Mouse (Mus musculus) lung, adult 2 months (tissue): ENCODE data around the gene Nme3. TPM values are rescaled to one million over a fixed set of nuclear protein-coding genes. Genes with fewer than 3 reads are reported as not detected.
A peak's percentile ranks its signal among the peaks of the same experiment; 100 is the strongest.

Experiments
- DNase-seq: peaks from one replicate; pipeline ENCODE4 v3.0.0; 2022
- H3K4me1 ChIP-seq: fragments of 200-500 bp; 2 replicates; pipeline ENCODE4 v1.6.1; 2011; ENCODE audit warnings: low read length; ENCODE audit not compliant: control insufficient read depth, insufficient read depth
- H3K4me3 ChIP-seq: fragments of 200-500 bp; replicated peaks from 2 replicates; pipeline ENCODE3; 2011; ENCODE audit warnings: low read depth, mild to moderate bottlenecking, control low read depth, low read length; ENCODE audit errors: extremely low read depth
- CTCF ChIP-seq: fragments of 200-500 bp; IDR thresholded peaks from 2 replicates; pipeline ENCODE4 v1.5.1; 2011; ENCODE audit warnings: mild to moderate bottlenecking, low read length, control low read depth; ENCODE audit not compliant: insufficient read depth
- POLR2A ChIP-seq: fragments of 200-500 bp; IDR thresholded peaks from 2 replicates; pipeline ENCODE4 v1.6.1; 2011; ENCODE audit warnings: low read depth, mild to moderate bottlenecking, control low read depth, low read length, borderline replicate concordance; ENCODE audit errors: extremely low read depth
- WGBS: fragments of 180-500 bp; shearing (Covaris S2); methylation state at CpG from one replicate; pipeline ENCODE4 v1.1.7; 2018; 5-methylcytosine and 5-hydroxymethylcytosine counted together
- polyA plus RNA-seq: library from polyadenylated mRNA; depleted of rRNA; stranded (reverse); fragments of >200 nt; gene quantifications from 2 replicates; pipeline ENCODE4 v1.2.3, GENCODE M21; 2012

Gene Nme3
- polyA plus RNA-seq, 1 experiment, result 55.8 TPM

- Histone ChIP-seq H3K4me1 (0 out of 2 replicates have a peak, but pooled peaks cover 2% of the 10 kb centered on the region), H3K4me3 (no peak overlapping the region)
- 32% methylated on average over 5 of the region's 5 CpGs for WGBS
- DNase-seq, result peak; percentile 42
- no peak for TF ChIP-seq CTCF
Measured at GRCm38 (mm10) chr17:24878117-24878397, 18.2 kb upstream of the Nme3 start.

- TF ChIP-seq POLR2A (no peak), CTCF (no peak)
- no peak for DNase-seq
Measured at GRCm38 (mm10) chr17:24878531-24878930, 17.8 kb upstream of the Nme3 start.

GRCm38 (mm10) chr17:24881738-24882440 is 14.4 kb upstream of the Nme3 start:
- Histone ChIP-seq H3K4me3 (no peak overlapping the region), H3K4me1 (peaks cover 6% of the 10 kb centered on the region; the same call in 1 of the 2 replicates)
- DNase-seq, result no peak
- peak; percentile 61 for TF ChIP-seq CTCF
- TF ChIP-seq POLR2A, result no peak
- WGBS, result 45% methylated on average over 7 of the region's 7 CpGs

More at GRCm38 (mm10) chr17:24878531-24878930, 17.8 kb upstream of the Nme3 start:
- WGBS, result 69% methylated on average over 8 of the region's 8 CpGs
- no peak overlapping the region for H3K4me3 ChIP-seq
- H3K4me1 ChIP-seq, result 0 out of 2 replicates have a peak, but pooled peaks cover 2% of the 10 kb centered on the region

- Histone ChIP-seq H3K4me1 (peaks cover 9% of the 10 kb centered on the region; the same call in 1 of the 2 replicates), H3K4me3 (no peak overlapping the region)
- WGBS, result 80% methylated on average over 6 of the region's 6 CpGs
- TF ChIP-seq POLR2A (no peak), CTCF (no peak)
- DNase-seq, result no peak
Measured at GRCm38 (mm10) chr17:24884391-24884790, 11.9 kb upstream of the Nme3 start.

DNA sequence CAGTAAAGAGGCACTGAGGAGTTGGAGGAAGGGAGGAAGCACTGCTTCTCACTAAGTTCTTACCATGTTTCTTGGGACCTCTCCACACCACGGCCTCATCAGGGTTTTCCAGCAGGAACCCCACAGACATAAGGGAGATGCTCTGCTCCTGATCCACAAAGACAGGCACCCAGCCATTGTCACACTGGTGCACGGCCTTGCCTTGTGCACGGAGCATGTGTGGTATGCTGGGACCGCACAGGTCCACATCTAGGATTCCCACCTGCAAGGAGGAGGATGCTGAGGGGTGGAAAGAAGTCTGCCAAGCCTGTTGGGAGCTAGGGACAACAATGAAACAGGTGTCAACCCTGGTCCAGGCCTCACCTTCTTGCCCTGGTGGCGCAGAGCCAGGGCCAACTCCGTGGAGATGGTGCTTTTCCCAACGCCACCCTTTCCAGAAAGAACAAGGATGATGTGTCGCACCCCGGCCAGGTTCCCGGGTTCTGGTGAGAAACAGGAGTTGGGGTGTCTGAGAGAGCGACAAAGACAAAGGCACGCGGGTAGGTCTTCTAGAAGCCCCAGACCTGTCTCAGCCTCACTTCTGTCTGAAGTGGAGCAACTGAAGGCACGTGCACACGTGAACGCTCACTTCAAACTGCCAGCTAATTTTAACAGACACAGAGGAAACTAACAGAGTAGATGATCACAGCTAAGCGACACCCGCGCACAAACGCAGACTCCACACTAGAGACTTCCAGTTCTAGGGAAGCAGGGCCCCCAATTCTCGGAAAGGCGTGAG is 10.8 kb upstream of the Nme3 start:
- Histone ChIP-seq H3K4me1 (peaks cover 9% of the 10 kb centered on the region; the same call in 1 of the 2 replicates), H3K4me3 (peak overlapping the region; percentile 99)
- DNase-seq, result no peak
- TF ChIP-seq POLR2A, result no peak
- no peak for TF ChIP-seq CTCF
- 20% methylated on average over 22 of the region's 22 CpGs for WGBS

DNA sequence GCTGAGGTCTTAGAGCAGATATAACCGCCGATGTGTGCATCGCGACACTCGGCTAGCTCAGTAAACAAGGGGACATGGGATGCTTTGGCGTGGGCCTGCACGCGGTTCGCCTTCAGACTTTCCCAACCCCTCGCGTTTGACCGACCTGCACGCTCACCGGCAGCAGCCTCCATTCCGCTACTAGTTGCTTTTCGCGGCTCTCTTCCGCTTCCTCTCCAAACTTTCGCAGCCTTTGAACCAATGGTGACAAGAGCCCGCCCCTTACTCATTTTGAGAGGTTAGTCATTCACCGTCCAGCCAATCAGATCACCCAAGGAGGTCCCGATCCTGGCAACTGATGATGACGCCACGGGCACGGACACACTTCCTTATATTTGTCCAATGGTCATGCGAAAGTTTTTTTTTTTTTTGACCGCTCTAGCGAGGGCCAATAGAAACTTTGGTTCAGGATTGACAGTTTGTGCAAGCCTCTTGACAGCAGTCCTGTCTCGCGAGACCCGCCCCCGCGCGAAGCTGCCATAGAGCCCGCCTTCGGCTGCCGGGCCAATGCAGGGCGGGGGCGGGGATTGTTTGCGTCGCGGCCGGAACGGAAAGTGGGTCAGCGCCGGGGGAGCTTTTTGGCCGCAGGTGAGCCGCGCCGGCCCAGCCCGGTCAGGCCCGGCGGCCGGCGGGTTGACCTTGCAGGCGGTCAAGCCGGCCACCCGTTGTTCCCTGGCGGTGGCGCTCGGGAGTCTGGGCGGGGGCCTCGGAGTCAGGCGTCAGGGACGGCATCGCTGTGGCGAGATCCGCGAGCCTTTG is 10.0 kb upstream of the Nme3 start, which contains the start of the genes Nubp2 and Spsb3:
Nubp2 (minus strand) TSS at position 216 of the 798 bp plus-strand sequence.
Spsb3 (plus strand) TSS at position 510 of the 798 bp plus-strand sequence.
- under 1% methylated on average over 69 of the region's 69 CpGs for WGBS
- Histone ChIP-seq H3K4me3 (peak within 1 kb of the TSS; percentile 99), H3K4me1 (peaks cover 9% of the 10 kb centered on the region; the same call in 1 of the 2 replicates)
- TF ChIP-seq POLR2A (peak; percentile 90), CTCF (no peak)
- peak; percentile 95 for DNase-seq

DNA sequence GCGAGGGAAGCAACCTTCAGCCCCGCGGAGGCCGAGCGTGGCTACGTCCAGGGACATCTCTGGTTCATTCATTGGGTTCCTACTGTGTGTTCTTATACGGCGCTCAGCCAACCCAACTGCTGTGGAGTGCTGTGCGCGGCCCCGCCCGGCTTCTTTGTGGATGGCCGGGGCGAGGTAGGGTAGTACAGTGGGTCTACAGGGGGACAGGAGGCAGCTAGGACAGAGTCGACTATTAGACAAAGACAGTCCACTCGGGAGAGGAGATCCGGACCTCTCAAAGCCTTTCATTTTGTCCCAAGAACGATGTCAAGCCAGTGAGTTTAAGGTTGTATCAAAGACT is 9.4 kb upstream of the Nme3 start:
- DNase-seq, result no peak
- TF ChIP-seq CTCF (no peak), POLR2A (no peak)
- Histone ChIP-seq H3K4me1 (peaks cover 9% of the 10 kb centered on the region; the same call in 1 of the 2 replicates), H3K4me3 (peak overlapping the region; percentile 63)
- 1% methylated on average over 18 of the region's 18 CpGs for WGBS

DNA sequence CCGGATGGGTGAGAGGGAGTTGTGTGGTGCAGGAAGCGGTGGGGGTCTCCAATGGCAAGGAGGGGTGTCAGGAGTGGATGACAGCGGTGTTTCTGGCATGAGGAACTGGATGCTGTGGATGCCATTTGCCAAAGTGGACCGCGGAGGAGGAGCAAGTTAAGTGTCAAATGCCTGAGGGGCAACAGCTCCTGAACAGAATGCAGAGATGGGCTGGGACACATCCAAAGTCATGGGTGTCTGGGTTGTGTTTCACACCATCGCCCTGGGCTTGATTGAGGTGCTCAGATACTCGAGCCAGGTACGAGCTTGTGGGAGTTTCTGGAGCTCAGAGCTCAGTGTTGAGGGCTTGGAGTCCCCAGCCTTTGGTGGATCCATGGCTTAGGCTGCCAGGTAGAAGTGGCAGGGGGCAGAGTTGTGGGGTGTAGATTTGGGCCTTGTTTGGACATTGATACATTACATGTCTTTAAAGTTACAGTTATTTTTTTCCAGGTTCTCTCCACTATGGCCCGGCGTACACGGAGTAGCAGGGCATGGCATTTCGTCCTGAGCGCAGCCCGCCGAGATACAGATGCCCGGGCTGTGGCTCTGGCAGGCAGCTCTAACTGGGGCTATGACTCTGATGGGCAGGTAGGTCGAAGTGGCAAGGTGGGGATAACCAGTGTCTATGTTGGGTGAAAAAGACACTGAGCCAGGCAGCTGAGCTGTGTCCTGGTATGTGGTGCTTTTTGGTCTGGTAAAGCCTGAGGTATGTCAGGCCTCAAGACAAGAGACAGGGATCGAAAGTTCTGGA is 8.8 kb upstream of the Nme3 start:
- TF ChIP-seq POLR2A (peak; percentile 13; the same call in 1 of the 2 replicates), CTCF (no peak)
- DNase-seq, result no peak
- 56% methylated on average over 18 of the region's 18 CpGs for WGBS
- peaks cover 9% of the 10 kb centered on the region; the same call in 1 of the 2 replicates for H3K4me1 ChIP-seq
- peak overlapping the region; percentile 63 for H3K4me3 ChIP-seq
